Mouse (Mus musculus) ES-Bruce4 (cell line): Measurements from ENCODE around the gene Gm10134. TPM values are rescaled to one million over a fixed set of nuclear protein-coding genes. Genes with fewer than 3 reads are reported as not detected.

Source experiments
- H3K27ac ChIP-seq: 2 replicates; pipeline ENCODE4 v1.5.1; 2012; ENCODE audit warnings: low read length, inconsistent platforms; ENCODE audit not compliant: insufficient read depth
- H3K27me3 ChIP-seq: 2 replicates; pipeline ENCODE4 v1.6.1; 2012; ENCODE audit warnings: mild to moderate bottlenecking, low read length, inconsistent platforms; ENCODE audit not compliant: control insufficient read depth, poor library complexity, insufficient read depth, severe bottlenecking
- H3K36me3 ChIP-seq: 2 replicates; pipeline ENCODE4 v1.6.1; 2012; ENCODE audit warnings: inconsistent platforms, mild to moderate bottlenecking, low read length, moderate library complexity; ENCODE audit not compliant: control insufficient read depth, poor library complexity, insufficient read depth, severe bottlenecking
- H3K4me1 ChIP-seq: one replicate; pipeline ENCODE4 v1.8.1; 2011; ENCODE audit warnings: low read length; ENCODE audit not compliant: control insufficient read depth, insufficient read depth
- H3K4me3 ChIP-seq: 2 replicates; pipeline ENCODE4 v1.5.1; 2011; ENCODE audit warnings: low read depth, mild to moderate bottlenecking, low read length
- H3K9ac ChIP-seq: 2 replicates; pipeline ENCODE4 v1.6.1; 2012; ENCODE audit warnings: low read depth, mild to moderate bottlenecking, inconsistent platforms; ENCODE audit not compliant: poor library complexity, severe bottlenecking
- H3K9me3 ChIP-seq: replicated peaks from 2 replicates; pipeline ENCODE4 v1.6.1; 2012; ENCODE audit warnings: mild to moderate bottlenecking, low read length, inconsistent platforms; ENCODE audit not compliant: control insufficient read depth, poor library complexity, insufficient read depth, severe bottlenecking
- CTCF ChIP-seq: IDR thresholded peaks from one replicate; pipeline ENCODE4 v1.8.1; 2011; ENCODE audit warnings: low read depth, low read length
- EP300 ChIP-seq: IDR thresholded peaks from 2 replicates; pipeline ENCODE4 v1.6.1; 2011; ENCODE audit warnings: low read depth, low read length; ENCODE audit not compliant: insufficient read depth
- POLR2A ChIP-seq: IDR thresholded peaks from one replicate; pipeline ENCODE4 v1.8.1; 2011; ENCODE audit warnings: low read length; ENCODE audit not compliant: insufficient read depth
- polyA plus RNA-seq: library from polyadenylated mRNA; stranded (reverse); fragments of >200 nt; gene quantifications from 2 replicates; pipeline ENCODE4 v1.2.4, GENCODE M21; 2011; ENCODE audit warnings: low read depth; ENCODE audit not compliant: missing spikeins, insufficient read depth, insufficient read length

The Gm10134 gene
- polyA plus RNA-seq, 1 experiment, result 2.8 TPM

DNA sequence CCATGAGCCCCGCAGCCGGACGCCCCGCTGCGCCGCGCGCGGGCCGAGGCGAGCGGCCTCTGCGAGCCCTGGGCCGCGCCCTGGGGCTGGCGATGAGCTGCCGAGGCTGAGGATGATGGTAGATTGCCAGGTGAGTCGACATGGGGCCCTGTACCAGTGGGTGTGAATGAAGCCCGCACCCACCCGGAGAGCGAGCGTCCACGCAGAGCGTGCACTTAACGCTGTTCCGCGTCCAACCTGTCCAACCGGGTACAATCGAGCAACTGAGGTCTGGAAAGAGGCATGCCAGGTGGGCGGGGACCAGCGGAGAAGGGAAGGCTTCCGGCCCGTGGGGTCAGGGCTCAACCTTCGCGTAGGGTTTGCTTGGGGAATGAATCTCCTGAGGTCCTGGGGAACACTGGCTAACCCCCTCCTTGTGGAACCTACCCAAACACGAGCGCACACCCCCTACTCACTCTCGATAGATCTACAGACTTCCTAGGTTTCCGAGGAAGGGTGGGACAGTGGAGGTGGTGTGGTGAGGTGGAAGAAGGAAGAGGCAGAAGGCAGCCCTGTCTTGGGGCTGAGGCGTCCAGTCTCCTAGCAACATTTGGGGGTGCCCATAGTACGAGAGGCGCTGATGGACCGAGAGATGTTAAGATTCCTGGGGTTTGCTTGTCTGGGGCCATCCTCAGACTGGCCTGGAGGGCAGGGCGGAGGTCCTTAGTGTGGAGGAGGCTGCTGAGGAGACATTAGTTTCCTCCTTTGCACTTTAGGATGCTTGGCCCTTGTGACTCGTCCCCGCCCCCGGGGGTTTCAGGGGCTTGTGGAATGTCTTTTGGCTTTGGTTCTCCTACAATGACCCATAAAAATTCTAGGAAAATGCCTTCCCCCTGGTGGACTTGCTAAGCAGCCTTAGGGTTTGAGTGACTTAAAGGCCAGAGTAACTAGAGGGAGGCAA is 7.8 kb downstream of the Gm10134 start:
- peak overlapping the region; percentile 46 for H3K27ac ChIP-seq
- H3K9me3 ChIP-seq, result no peaks in the 10 kb centered on the region
- no peaks in the 10 kb centered on the region for H3K36me3 ChIP-seq
- peak overlapping the region; percentile 93 for H3K4me3 ChIP-seq
- no peaks in the 10 kb centered on the region for H3K27me3 ChIP-seq
- peak; percentile 56; the same call in 1 of the 2 replicates for TF ChIP-seq EP300
- TF ChIP-seq CTCF, result no peak
- no peak for TF ChIP-seq POLR2A
- H3K9ac ChIP-seq, result peak overlapping the region; percentile 71
- H3K4me1 ChIP-seq, result peaks cover 5% of the 10 kb centered on the region

- H3K36me3 ChIP-seq, result no peaks in the 10 kb centered on the region
- H3K4me3 ChIP-seq, result peak overlapping the region; percentile 93
- peak overlapping the region; percentile 71; the same call in 1 of the 2 replicates for H3K9ac ChIP-seq
- peak overlapping the region; percentile 36 for H3K27ac ChIP-seq
- peaks cover 7% of the 10 kb centered on the region for H3K4me1 ChIP-seq
- H3K9me3 ChIP-seq, result no peaks in the 10 kb centered on the region
- H3K27me3 ChIP-seq, result no peaks in the 10 kb centered on the region
- TF ChIP-seq POLR2A (no peak), CTCF (peak; percentile 78), EP300 (no peak)
These were observed 8.6 kb downstream of the Gm10134 start for GRCm38 (mm10) chr2:28514489-28514888.

DNA sequence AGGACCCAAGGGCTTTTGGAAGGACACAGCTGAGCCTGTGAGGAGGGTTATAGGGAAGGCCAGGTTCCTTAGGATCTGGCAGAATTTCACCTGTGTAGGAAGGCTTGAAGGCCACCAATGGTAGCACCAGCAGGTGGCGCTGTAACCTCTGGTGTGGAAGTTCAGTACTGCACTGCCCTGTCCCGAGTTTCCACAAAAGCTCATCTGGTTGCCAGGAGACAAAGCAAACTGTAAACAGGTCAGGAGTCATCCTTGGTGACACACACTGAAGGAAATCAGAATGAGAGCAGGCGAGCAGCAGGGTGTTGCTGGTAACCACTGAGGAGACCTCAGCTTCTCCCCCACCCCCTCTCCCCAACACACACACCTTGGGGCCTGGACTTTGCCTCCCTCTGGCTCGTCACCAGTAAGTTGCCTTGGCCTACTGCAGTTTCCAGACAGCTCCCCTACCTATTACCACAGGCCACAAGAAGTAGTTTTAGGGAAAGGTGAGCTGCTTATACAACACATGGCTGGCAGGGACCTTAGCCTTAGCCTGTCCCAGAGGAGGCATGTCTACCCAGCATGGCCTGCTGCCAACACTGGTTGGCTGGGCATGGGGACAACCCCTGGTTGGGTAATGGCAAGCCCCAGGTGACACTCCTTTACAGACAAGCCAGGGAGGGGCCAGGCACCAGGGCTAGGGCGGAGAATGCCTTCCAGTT is 11.5 kb downstream of the Gm10134 start:
- peaks cover 9% of the 10 kb centered on the region for H3K4me1 ChIP-seq
- no peaks in the 10 kb centered on the region for H3K9me3 ChIP-seq
- no peak overlapping the region for H3K4me3 ChIP-seq
- no peaks in the 10 kb centered on the region for H3K27me3 ChIP-seq
- peak; percentile 97 for TF ChIP-seq CTCF
- peak; percentile 37; the same call in 1 of the 2 replicates for TF ChIP-seq EP300
- TF ChIP-seq POLR2A, result no peak
- no peak overlapping the region for H3K9ac ChIP-seq
- no peaks in the 10 kb centered on the region for H3K36me3 ChIP-seq
- no peak overlapping the region for H3K27ac ChIP-seq

GRCm38 (mm10) chr2:28518231-28518630 is 12.3 kb downstream of the Gm10134 start:
- Histone ChIP-seq H3K9me3 (no peaks in the 10 kb centered on the region), H3K27ac (no peak overlapping the region), H3K9ac (no peak overlapping the region), H3K4me1 (peaks cover 9% of the 10 kb centered on the region), H3K27me3 (no peaks in the 10 kb centered on the region), H3K4me3 (no peak overlapping the region), H3K36me3 (no peaks in the 10 kb centered on the region)
- TF ChIP-seq POLR2A, result no peak
- no peak for TF ChIP-seq CTCF
- TF ChIP-seq EP300, result no peak

DNA sequence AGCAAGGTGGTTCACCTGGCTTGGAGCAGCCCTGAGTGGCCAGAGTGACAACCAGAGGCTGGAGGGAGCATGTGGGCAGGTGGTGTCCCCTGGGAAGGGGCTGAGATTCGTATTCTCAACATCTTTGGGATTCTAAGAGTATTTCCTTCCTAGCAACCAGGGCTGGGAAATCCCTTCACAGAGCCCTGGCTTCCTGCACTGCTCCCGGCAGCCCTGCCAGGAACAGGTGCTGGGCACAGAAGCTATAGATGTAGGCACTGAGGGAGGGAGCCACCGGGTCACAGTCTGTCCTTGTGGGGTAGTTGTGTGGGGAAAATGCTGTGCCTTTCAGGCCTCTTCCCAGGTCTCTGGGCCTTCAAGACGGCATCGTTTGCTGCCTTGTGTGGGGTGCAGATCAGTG is 14.7 kb downstream of the Gm10134 start:
- no peak overlapping the region for H3K4me3 ChIP-seq
- H3K27ac ChIP-seq, result no peak overlapping the region
- no peaks in the 10 kb centered on the region for H3K27me3 ChIP-seq
- peaks cover 7% of the 10 kb centered on the region for H3K4me1 ChIP-seq
- no peak overlapping the region for H3K9ac ChIP-seq
- H3K9me3 ChIP-seq, result no peaks in the 10 kb centered on the region
- no peak for TF ChIP-seq EP300
- no peak for TF ChIP-seq CTCF
- TF ChIP-seq POLR2A, result no peak
- no peaks in the 10 kb centered on the region for H3K36me3 ChIP-seq
